Mouse (Mus musculus): ENCODE data around the gene Gli2. TPM values are rescaled to one million over a fixed set of nuclear protein-coding genes. Genes with fewer than 3 reads are reported as not detected.

The Gli2 gene
- polyA plus RNA-seq, 2 experiments: 23.0 to 31.5 TPM

GRCm38 (mm10) chr1:119075916-119076315 lies 22.5 kb upstream of the Gli2 start:
- WGBS: 49% methylated on average over 3 of the region's 3 CpGs
- no peak for TF ChIP-seq POLR2A (IDR thresholded peaks at IDR 0.05; ENCODE audit: borderline replicate concordance, extremely low read depth, insufficient read depth, insufficient read length)
- DNase-seq (ENCODE audit: low spot score) (no peak), ATAC-seq (ENCODE audit: low FRiP score, low read depth) (no peak)
- no peak overlapping the region for H3K27ac ChIP-seq (replicated peaks; ENCODE audit: low read depth, low read length)
- no peak overlapping the region for H3K4me3 ChIP-seq (replicated peaks; ENCODE audit: low read length)
- 0 out of 2 replicates have a peak, but pooled peaks cover 6% of the 10 kb centered on the region for H3K27me3 ChIP-seq (ENCODE audit: control insufficient read depth, insufficient read depth, low read length)
- no peak overlapping the region for H3K9ac ChIP-seq (ENCODE audit: low read depth, low read length, severe bottlenecking)
- no peaks in the 10 kb centered on the region for H3K36me3 ChIP-seq (ENCODE audit: control insufficient read depth, insufficient read depth, low read length)
- H3K9me3 ChIP-seq (ENCODE audit: control insufficient read depth, low read length): no peaks in the 10 kb centered on the region
- H3K4me2 ChIP-seq (replicated peaks; ENCODE audit: low read depth, low read length, severe bottlenecking): no peak overlapping the region
- H3K4me1 ChIP-seq (ENCODE audit: control insufficient read depth, insufficient read depth, low read length): peaks cover 6% of the 10 kb centered on the region; the same call in 1 of the 2 replicates

GRCm38 (mm10) chr1:119075500-119075899 lies 22.1 kb upstream of the Gli2 start:
- Histone ChIP-seq H3K36me3 (ENCODE audit: control insufficient read depth, insufficient read depth, low read length) (no peaks in the 10 kb centered on the region), H3K27me3 (ENCODE audit: control insufficient read depth, insufficient read depth, low read length) (0 out of 2 replicates have a peak, but pooled peaks cover 6% of the 10 kb centered on the region), H3K9ac (ENCODE audit: low read depth, low read length, severe bottlenecking) (no peak overlapping the region), H3K4me3 (replicated peaks; ENCODE audit: low read length) (no peak overlapping the region), H3K4me1 (ENCODE audit: control insufficient read depth, insufficient read depth, low read length) (peaks cover 7% of the 10 kb centered on the region; the same call in 1 of the 2 replicates), H3K27ac (replicated peaks; ENCODE audit: low read depth, low read length) (no peak overlapping the region), H3K9me3 (ENCODE audit: control insufficient read depth, low read length) (no peaks in the 10 kb centered on the region), H3K4me2 (replicated peaks; ENCODE audit: low read depth, low read length, severe bottlenecking) (no peak overlapping the region)
- TF ChIP-seq POLR2A (IDR thresholded peaks at IDR 0.05; ENCODE audit: borderline replicate concordance, extremely low read depth, insufficient read depth, insufficient read length): no peak
- DNase-seq (ENCODE audit: low spot score) (no peak), ATAC-seq (ENCODE audit: low FRiP score, low read depth) (no peak)
- WGBS: 32% methylated on average over 7 of the region's 7 CpGs

DNA sequence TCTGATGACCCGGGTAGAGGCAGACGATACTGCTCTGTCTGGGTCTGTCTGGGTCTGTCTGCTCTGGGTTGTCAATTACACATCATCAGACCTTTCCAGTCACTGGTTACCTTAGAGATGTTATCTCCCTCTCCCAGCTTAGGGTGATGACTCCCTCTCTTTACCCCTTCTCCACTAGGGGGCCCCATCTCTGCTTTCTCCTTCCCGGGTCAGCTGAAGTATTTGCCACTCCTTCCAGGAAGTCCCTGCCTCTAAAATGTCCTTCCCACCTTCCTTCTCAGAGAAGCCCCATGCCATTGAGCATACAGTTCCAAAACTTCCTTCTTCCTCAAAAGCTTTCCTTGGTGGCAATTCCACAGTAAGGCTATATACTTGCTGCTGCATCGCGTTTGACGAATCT lies 21.5 kb upstream of the Gli2 start:
- peaks cover 9% of the 10 kb centered on the region; the same call in 1 of the 2 replicates for H3K4me1 ChIP-seq (ENCODE audit: control insufficient read depth, insufficient read depth, low read length)
- no peak overlapping the region for H3K9ac ChIP-seq (ENCODE audit: low read depth, low read length, severe bottlenecking)
- ATAC-seq (ENCODE audit: low FRiP score, low read depth) (no peak), DNase-seq (ENCODE audit: low spot score) (no peak)
- 0 out of 2 replicates have a peak, but pooled peaks cover 6% of the 10 kb centered on the region for H3K27me3 ChIP-seq (ENCODE audit: control insufficient read depth, insufficient read depth, low read length)
- no peaks in the 10 kb centered on the region for H3K36me3 ChIP-seq (ENCODE audit: control insufficient read depth, insufficient read depth, low read length)
- no peak for TF ChIP-seq POLR2A (IDR thresholded peaks at IDR 0.05; ENCODE audit: borderline replicate concordance, extremely low read depth, insufficient read depth, insufficient read length)
- no peak overlapping the region for H3K27ac ChIP-seq (replicated peaks; ENCODE audit: low read depth, low read length)
- no peak overlapping the region for H3K4me3 ChIP-seq (replicated peaks; ENCODE audit: low read length)
- H3K9me3 ChIP-seq (ENCODE audit: control insufficient read depth, low read length): no peaks in the 10 kb centered on the region
- 64% methylated on average over 6 of the region's 6 CpGs for WGBS
- no peak overlapping the region for H3K4me2 ChIP-seq (replicated peaks; ENCODE audit: low read depth, low read length, severe bottlenecking)

GRCm38 (mm10) chr1:119073876-119074275 lies 20.5 kb upstream of the Gli2 start:
- 89% methylated on average over 7 of the region's 7 CpGs for WGBS
- H3K27ac ChIP-seq (replicated peaks; ENCODE audit: low read depth, low read length): no peak overlapping the region
- DNase-seq (ENCODE audit: low spot score): no peak
- no peak for TF ChIP-seq POLR2A (IDR thresholded peaks at IDR 0.05; ENCODE audit: borderline replicate concordance, extremely low read depth, insufficient read depth, insufficient read length)
- no peaks in the 10 kb centered on the region for H3K36me3 ChIP-seq (ENCODE audit: control insufficient read depth, insufficient read depth, low read length)
- H3K4me2 ChIP-seq (replicated peaks; ENCODE audit: low read depth, low read length, severe bottlenecking): no peak overlapping the region
- no peak for ATAC-seq (ENCODE audit: low FRiP score, low read depth)
- no peaks in the 10 kb centered on the region for H3K9me3 ChIP-seq (ENCODE audit: control insufficient read depth, low read length)
- H3K4me3 ChIP-seq (replicated peaks; ENCODE audit: low read length): no peak overlapping the region
- peaks cover 9% of the 10 kb centered on the region; the same call in 1 of the 2 replicates for H3K4me1 ChIP-seq (ENCODE audit: control insufficient read depth, insufficient read depth, low read length)
- H3K27me3 ChIP-seq (ENCODE audit: control insufficient read depth, insufficient read depth, low read length): 0 out of 2 replicates have a peak, but pooled peaks cover 6% of the 10 kb centered on the region
- H3K9ac ChIP-seq (ENCODE audit: low read depth, low read length, severe bottlenecking): no peak overlapping the region

GRCm38 (mm10) chr1:119064892-119065671 lies 11.7 kb upstream of the Gli2 start:
- H3K27ac ChIP-seq (replicated peaks; ENCODE audit: low read depth, low read length): peak overlapping the region; percentile 63

More at GRCm38 (mm10) chr1:119064892-119065671, 11.7 kb upstream of the Gli2 start:
- H3K4me3 ChIP-seq (replicated peaks; ENCODE audit: low read length): no peak overlapping the region
- no peak overlapping the region for H3K9ac ChIP-seq (ENCODE audit: low read depth, low read length, severe bottlenecking)
- H3K9me3 ChIP-seq (ENCODE audit: control insufficient read depth, low read length): no peaks in the 10 kb centered on the region
- peak; percentile 66; the same call in 1 of the 2 replicates for ATAC-seq (ENCODE audit: low FRiP score, low read depth)
- 53% methylated on average over 20 of the region's 20 CpGs for WGBS
- peak overlapping the region; percentile 18 for H3K4me2 ChIP-seq (replicated peaks; ENCODE audit: low read depth, low read length, severe bottlenecking)
- peaks cover 9% of the 10 kb centered on the region for H3K4me1 ChIP-seq (ENCODE audit: control insufficient read depth, insufficient read depth, low read length)
- no peaks in the 10 kb centered on the region for H3K36me3 ChIP-seq (ENCODE audit: control insufficient read depth, insufficient read depth, low read length)
- DNase-seq (ENCODE audit: low spot score): no peak
- no peaks in the 10 kb centered on the region for H3K27me3 ChIP-seq (ENCODE audit: control insufficient read depth, insufficient read depth, low read length)
- TF ChIP-seq POLR2A (IDR thresholded peaks at IDR 0.05; ENCODE audit: borderline replicate concordance, extremely low read depth, insufficient read depth, insufficient read length): no peak
